Mouse (Mus musculus) heart, adult 18-20 months (tissue): Measurements from ENCODE around the gene Bcl11b. TPM values are rescaled to one million over a fixed set of nuclear protein-coding genes. Genes with fewer than 3 reads are reported as not detected.

ENCODE experiments used
- DNase-seq, 2 experiments: peaks; one replicate each; pipeline ENCODE4 v3.0.0; 2021 to 2022; ENCODE audit warnings: mixed read lengths in 1 of 2
- total RNA-seq, 2 experiments: library from RNA; stranded (reverse); gene quantifications; 2 replicates each; pipeline ENCODE4 v1.2.3; 2021

Bcl11b gene
- total RNA-seq, 2 experiments from 2014 or later: 0.69 to 1.1 TPM

DNA sequence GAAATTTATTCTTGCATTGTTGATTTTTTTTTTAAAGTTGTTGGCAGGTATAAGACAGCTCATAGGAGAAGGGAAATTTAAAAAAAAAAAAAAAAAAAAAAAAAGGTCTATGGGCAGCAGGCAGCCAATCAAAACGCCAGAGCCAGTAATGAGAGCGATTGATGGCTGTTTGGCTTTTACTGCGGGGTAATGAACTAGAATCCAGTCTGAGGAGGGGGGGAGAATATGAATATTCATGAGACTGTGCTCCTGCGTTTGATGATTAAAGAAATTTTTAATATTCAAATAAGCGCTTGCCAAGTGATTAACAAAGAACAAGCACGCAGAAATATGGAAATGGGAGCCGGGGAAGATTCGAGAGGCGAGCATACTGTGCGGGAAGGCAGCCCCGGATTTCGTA, 32.8 kb downstream of the Bcl11b start:
- no peak for DNase-seq

DNA sequence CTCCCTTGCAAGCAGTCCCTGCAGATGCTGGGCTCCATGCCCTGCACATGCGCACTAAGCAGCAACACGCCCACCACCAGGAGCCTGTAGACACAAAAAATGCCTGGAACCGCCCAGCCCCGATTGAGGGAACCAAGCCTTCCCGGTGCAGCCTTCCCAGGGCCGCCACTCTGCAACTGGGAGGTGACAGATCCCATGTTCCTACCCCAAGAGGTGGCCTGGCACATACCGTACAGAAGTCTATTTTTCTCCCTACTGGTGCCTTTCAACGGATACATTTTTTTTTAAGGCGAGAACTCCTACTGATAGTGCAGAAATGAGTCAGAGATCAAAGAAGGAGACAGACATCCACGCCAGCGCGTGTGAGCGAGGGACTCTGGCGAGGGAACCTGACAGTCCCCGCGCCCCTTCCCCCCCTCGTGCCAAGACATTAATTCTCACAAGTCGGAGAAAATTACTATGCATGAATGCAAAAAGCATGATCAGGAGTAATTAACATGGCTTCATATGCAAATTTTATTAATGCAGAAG, 33.5 kb downstream of the Bcl11b start:
- DNase-seq: no peak

DNA sequence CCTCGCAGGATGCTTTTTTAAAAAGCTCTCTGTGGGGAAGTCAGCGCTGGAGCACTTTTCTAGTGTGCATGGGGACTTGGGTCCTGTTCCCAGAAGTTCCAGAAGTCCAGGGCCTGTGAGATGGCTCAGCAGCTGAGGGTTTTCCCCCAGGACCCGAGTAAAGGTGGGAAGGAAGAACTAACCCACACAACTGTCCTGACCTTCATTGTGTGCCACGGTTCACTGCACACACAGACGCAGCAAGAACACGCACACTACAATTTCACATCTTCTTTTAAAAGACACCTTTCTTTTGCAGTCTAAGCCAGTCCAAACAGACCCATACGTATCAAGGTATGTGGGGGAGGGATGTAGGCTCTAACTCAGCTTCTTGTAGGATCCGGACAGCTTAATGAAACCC, 34.3 kb downstream of the Bcl11b start:
- no peak for DNase-seq

DNA sequence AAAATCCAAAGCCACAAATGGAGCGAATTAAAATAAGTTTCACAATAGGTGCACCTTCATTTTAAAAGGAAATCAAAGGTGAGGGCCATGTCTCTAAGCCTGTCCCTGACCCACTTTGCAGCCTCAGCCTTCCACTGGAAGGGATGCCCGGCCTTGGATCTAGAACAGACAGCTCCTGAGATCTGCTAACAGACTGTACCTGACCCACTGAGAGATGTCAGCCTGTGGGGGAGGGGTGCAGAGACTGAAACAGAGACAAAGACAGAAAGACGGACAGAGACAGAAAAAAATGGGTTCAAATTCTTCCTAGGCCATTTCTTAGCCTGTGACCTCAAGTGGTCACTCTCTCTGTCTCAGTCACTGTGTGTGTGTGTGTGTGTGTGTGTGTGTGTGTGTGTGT, 35.1 kb downstream of the Bcl11b start:
- DNase-seq: no peak

DNA sequence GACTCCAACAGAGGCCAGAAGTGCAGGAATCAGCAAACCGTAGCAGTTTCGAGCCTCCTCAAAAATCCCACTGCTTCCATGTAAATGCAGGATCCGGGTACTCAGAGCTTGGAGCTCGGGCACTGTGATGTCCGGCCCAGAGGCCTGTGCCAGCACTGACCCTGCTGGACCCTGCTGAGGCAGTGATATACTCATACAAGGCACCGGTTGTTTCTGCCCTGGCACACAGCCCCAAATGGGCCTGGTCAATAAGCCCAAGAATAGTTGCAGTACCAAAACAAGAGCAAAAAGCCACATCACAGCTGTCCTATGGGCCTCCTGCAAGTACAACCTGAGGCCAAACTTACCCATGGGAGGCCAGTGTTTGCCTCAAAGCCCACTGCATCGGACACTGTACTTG, 36.4 kb downstream of the Bcl11b start:
- no peak for DNase-seq

DNA sequence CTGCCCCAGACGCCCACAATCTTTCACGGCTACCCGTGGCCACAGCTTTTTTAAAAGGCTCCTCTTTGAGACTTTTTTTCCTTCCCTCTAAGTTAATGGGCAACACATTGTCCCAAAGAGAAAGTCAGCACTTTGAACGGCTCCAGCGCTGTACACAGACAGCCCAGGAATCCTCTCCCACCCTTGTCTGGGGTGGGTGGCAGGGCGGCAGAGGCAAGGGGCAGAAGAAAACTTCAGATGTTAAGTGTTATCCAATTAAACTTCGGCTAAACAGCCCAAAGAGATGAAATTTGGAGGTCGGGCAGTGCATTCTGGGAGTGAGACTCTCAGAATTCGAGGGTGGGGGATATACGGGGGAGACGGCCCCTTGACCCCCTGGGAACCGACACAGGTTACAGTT, 38.3 kb downstream of the Bcl11b start:
- DNase-seq: no peak

DNA sequence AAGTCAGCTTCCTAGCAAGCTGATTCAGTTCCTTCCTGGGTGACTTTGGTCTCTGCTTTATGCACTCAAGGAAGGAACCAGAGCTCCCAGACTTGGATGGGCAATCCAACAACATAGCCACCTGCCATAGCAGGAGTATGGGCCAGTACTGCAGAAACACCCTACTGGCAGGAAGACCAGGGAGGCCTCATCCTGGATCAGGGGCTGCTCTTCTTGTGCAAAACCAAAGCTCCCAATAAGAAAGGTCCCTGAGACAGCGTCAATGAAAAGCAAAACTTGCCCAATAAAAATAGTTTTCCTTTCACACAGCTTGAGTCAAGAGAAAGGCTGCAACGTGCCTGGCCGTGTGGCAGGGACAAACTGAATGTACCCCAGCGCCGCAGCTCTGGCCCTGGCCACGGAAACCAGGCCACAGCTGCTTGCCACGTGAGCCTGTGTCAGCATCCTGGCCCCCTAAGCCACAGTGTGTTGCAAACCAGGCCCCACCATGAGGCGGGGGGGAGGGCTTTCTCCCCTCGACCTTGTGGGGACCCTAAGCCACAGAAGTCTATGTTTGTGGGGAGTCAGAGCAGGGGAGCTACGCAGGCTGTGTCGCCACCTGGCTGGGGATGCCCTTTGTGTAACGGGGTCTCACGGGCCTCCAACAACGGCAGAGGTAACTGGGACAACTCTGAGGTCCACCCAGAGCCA, 38.9 kb downstream of the Bcl11b start:
- DNase-seq: no peak

DNA sequence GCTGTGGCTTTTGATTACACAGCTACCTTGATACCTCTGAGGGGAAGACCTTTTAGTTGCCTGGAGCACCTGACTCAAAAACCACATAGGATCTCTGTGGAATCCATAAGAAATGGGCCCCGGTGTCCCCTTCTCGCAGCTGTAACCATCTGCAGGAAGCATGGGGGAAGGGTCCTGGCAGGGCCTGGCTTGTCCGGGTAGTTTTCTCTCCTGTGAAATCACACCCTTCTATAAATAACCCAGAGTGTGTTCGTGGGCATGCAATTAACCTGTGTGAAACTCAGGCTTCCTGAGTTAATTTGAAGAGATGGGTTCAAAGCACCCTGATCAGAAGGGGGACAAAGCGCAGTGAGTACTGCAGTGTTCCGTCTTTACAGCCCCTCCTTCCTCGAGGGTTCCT, 40.5 kb downstream of the Bcl11b start:
- DNase-seq: no peak

DNA sequence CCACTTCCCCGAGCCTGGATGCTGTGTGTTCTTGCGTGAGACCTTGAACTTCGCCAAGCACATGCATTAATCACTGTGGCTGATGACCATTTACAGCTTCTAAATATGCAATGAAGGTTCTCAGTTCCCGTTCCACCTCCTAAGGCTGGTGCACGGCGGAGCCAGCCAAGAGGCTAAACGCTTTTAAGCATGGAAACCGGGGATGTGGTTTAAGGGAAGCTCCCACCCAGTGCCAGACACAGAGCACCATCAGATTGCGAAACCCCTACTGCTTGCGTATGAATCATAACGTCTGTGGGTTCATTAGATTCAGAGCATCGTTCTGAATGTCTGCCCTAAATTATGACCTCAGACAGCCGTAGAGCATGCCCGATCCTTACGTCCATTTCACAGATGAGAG, 41.6 kb downstream of the Bcl11b start:
- DNase-seq: no peak

DNA sequence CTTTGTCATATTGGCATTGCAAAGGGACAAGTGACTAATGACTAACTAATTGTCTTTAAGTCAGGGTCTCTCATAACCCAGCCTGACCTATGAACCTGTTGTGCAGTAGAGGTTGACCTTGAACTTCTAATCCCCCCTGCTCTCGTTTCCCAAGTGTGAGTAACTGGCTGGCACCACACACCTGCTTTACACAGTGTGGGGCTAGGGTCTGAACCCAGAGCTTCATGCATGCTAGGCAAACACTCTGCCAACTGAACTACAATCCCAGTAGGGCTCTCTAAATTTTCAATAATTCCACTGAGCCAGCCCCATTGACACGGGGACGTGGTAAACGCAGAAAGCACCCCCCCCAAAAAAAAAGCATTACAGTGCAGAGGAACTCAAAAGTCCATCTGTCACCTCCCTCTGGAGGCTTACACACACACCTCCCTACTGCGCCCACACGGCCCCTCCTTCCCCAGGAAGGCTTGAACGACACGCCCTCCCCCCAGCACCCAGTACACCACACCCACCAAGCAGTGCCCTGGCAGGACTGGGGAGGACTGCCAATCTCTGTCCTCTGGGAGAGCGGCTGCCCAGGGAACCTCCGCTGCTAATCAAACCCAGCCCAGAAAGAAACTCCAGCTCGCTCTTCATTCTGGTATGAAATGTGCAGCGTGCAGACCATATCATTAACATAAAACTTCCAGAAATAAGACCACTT, 42.5 kb downstream of the Bcl11b start:
- DNase-seq: peak; percentile 53 to 79

DNA sequence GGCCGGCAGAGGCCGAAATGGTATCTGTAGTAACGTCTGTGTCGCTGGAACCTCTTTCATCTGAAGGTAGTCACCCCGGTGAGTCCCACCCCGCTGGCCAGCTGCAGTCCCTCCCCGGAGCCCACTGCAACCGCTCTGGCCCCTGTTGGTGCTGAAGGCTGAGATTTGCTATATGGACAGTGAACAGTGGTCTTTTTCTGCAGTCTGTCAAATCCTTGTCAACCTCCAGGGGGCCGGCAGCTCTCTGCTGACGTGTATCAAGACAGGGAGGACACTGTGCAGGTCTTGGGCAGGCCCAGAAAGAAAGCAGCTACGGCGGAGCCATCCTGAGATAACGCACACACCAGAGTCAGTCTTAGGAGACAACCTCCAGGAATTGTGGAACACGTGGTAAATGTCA, 43.0 kb downstream of the Bcl11b start:
- no peak for DNase-seq

DNA sequence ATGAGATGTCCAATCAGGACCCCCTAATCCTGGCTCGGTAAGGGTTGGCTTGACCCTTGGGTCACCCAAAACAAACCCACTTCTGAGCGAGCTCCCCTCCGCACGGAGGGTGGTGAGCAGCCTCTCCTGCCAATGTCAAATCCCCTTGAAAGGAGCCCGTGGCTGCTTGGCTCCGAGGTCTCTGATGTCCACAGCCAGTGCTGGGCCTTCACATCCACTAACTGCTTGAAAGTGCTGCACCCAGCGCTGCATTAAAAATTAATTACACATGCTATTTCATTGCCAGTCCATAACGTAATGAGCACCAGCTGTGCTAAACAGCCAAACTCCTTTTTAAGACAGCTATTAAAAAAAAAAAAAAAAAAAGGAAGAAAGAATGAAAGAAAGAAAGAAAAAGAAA, 43.5 kb downstream of the Bcl11b start:
- no peak for DNase-seq

DNA sequence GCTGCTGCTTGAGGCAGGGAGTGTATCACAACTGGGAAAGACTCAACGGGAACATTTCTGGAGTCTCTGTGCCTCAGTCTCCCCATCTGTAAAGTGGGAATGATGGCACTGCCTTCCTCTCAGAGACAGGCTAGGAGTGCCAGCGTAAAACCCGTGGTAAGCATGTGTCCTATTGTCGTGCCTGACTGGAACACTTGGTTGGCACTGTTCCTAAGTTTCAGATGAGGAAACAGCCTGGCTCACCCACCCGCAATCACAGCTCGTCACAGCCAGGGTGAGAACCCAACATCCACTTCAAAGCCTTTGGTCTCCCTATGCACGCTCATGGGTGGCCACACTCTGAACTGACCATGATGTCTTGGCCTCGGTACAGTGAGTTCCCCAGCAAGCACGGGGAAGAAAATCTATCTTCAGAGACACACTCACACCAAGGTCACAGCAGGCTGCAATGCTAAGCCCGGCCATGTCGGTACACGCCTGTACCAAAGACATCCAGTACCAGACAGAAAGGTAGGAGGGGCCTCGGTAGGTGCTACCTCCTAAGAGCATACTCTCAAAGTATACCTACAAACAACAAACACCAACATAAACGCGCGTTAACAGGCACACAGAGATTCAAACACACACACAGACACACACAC, 50.2 kb downstream of the Bcl11b start:
- DNase-seq: no peak

DNA sequence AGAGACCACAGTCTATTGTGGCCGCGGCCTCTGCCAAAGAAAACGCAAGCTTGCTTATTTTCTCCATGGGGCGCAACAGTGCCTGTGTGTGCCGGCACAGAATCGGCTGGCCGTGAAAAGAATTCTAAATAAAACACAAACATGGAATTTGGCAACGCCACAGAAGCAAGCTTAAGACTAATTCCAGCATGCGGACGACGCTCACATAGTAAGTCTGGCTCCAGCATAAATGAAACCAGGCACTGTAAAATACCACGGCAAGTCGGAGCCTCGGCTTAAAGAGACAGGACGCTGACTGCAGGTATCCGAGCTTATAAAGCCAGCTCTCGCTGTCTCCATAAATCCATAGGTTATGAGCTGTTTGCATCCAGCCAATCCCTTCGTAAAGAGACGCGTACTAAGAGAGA, 51.1 kb downstream of the Bcl11b start:
- DNase-seq: no peak

DNA sequence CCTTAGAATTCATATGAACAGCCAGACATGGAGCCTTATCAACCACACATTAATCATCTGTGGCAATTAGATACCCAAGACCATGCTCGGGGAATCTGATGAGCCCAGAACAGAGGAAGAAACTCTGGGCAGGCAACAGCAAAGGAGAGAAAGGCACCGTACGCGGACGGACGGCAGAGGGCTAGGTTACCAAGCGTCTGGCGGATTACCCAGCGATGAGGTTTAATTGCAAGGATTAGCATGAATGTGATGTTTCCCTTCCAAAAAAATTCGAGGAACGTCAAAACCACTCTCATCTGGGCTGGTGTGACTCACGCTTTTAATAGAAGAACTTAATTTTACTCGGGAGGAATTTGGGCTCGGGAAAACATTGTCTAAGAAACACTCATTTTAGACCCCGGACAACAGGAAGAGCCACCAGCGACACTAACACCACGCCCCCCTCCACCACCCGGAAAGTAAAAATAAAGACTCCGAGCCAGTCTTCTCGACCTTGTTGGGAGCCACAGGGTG, 52.7 kb downstream of the Bcl11b start:
- DNase-seq: no peak

DNA sequence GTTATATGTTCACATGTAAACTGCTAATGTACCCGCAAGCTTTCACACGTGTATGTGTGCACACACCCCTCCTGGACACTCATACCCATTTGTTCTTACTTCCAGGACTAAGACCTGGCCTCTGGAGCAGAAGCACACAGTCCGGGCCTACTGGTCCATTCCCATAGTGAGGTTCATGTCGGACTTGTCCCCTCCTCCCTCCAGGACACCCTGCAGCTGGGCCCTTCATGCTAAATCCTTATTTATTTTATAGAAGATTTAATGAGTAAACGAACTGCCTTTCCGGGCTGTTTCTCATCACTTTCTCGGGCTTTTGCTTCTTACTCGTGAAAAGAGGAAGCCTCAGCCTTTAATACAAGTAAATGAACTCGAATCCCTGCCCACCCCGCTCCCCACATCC, 54.0 kb downstream of the Bcl11b start:
- DNase-seq: no peak

DNA sequence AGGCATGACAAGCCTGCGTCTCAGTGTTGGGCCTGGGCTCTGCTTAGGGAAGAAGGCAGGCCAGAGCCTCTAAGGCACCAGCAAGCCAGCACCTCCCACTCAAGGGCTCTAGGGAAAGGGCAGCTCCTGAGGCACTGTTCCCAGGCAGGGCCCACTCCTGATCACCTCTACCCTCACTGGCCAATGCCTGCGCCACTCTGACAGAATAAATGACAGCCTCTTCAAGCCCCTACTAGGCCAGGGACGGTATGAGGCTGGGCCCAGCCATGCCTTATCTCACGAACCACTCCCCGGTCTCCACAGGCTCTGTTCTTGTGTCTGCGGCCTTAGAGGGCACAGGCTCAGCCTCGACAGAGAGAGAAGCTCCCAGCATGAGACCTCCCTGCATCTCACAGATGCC, 61.3 kb downstream of the Bcl11b start:
- no peak for DNase-seq

DNA sequence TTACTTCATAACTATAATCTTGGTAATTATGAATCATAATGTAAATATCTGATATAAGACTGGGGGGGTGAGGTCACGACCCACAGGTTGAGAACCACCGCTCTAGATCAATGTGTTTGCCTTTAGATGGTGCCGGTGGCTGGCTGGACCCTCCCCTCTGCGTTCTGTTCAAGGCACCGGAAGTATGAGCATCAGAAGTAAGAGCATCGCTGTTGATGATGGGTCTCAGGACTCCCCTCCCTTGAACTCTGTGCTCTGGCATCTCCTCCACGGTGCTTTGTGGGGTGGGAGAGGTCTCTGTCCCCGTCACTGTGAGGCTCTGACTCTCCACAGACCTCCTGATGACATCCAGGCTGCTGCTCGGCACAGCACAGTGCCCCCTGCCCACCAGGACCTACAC, 62.6 kb downstream of the Bcl11b start:
- no peak for DNase-seq

DNA sequence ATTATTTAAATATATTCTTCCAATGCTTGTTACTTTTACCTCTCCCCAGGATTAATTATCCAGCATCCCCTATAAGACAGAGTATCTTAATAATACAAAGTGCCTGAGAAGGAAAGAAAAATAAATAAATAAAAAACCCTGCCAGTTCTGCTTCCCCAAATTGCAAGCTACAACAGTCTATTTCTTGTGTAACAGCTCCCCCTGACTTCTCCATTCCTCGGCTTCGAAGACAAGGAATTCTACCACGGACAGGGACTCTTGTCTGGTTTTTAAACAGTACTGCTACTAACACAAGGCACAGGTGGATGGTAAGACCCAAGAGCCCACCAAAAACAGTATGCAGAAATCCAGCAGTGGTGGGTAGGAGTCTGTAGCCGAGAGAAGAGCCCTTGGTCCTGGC, 64.2 kb downstream of the Bcl11b start:
- DNase-seq: no peak

DNA sequence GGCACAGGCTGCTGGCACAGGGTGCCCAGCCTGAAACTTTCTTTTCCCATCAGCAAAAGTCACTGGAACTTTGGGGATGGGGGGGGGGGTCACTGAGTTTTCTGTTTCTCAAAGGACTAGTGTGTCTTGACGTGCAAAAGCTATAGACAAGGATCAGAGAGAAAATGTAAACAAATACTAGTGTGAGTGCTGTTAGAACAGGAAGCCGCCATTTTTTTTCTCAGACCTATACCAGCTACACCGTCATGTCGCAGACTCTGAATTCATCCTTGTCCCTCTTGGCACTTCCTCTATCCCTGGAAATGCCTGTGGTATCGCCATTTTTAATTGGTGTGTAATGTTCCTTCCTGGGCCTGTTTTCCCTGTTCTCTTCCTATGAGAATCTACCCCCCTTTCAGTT, 66.4 kb downstream of the Bcl11b start:
- DNase-seq: no peak

DNA sequence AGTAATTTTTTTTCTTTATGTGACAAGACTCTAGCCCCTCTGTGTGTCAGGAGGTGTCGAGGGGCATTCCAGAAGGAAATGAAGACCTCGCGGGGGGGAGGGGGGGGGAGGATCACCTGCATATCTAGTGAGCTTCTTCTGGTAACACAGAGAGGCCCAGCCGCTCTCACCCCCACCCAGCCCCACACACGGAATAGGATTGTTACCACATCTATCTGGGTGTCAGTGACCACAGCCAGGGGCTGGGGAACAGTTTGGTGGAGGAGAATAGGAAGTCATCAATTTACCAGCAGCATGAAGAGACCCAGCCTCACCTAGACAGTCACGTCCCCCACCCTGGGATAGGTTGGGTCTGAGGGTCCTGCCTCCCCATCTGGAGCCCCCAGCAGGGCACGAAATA, 67.0 kb downstream of the Bcl11b start:
- no peak for DNase-seq

DNA sequence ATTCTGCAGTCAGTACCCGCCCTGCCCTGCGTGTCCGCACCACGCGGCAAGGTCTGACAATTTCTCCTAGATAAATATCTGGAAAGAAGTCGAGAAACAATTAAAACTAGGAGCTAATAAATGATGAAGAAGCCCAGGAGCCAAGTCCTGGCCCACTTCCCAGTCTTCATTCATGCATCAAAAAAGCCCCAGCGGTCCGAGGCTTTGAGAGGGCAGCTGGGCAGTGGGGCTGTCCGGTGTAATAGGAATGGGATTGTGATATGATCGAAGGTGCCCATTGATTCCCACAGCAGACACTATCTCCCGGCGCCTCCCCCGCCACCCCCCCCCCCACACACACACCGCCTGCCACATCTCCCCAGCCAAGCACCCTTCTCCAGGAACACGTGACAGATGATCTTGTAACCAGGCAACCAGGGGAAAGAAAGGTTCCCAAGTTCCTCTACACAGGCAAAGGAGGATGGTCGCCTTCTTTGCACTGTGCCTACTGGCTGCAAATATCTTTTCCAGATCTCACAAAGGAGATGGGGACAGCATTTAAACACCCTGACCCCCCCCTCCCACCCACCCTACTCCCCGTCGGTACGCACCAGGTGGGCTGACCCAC, 68.5 kb downstream of the Bcl11b start:
- no peak for DNase-seq

DNA sequence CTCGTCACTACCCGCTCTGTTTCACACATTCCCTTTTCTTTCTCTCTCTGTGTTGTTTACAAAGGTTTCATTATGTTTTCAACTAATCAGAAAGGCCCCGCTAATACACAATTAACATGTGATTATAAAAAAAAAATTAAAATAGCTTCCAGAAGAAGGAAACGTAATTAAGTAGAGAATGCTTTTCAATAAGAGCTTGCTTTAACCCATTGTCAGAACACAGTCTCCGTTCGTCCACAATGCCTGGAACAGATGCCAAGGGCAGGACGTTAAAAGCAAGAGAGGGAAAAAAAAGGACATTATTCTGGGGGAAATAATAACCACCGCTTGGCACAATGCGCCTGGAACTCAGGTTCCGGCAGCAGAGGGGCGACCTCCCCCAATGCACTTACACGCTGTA, 71.3 kb downstream of the Bcl11b start:
- DNase-seq: no peak
